Mouse (Mus musculus) lung, postnatal 14 days (tissue): ENCODE data around the gene Nxpe4.
"Not testable (repeated sequence)": the region's sequence is repeated elsewhere in the genome, so short reads cannot be mapped to it uniquely, and the experiment has no call there.

ENCODE experiments used
- DNase-seq: peaks from one replicate; pipeline ENCODE4 v3.0.0; 2021

The Nxpe4 gene

DNA sequence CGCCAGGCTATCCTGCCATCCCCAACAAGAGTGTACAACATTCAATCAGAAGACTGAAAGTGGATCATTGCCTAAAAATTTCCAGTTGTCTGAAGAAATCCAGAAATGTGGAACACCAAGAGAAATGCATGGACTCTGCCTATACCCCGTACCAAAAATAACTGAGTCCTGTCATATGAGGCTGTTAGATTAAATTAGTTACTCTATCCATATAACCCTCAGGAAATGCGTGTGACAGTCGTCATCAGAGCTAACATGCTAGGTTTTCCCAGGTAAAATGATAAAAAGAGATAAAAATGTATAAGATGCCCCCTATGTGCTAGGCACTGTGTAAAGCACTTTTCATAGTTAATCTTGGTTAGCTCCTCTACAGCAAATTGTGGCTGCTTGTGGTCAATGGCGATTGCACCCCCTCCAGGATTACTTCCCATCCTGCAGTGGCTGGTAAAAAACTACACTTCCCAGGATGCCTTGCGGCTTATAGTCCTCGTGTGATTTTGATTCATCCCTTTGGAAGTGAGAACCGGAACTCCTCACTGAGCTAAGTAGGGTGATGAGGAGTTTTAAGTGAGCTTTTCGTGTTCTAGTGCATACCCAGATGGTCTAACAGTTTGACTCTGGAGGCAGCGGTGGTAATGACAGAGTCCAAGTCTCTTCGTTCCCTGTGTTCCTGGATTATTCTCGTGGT, at the start of gene Nxpe4:
TSS of gene Nxpe4 (plus strand) at position 519 of the 688 bp plus-strand sequence.
- peak; percentile 51 for DNase-seq

- no peak for DNase-seq
These were observed 35.0 kb upstream of the Nxpe4 start for GRCm38 (mm10) chr9:48126815-48127214.

DNA sequence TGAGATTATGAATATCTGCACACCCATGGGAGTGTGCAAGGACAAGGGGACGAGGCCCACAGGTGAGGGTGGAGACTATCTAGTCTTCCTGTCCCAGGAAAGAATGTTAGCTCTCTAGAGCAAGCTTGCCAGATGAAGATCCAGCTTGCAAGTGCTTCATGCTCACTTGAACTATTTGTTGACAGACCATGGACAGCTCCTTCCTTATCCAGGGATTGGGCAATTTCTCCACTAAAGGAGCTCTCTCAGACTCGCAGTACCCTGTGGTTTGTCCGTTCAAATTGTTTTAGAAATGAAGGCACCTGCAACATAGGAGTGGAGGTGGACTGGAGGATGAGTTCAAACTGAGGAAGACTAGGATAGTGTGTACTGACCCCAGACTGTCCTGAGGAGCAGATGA, 24.3 kb upstream of the Nxpe4 start:
- DNase-seq, result peak; percentile 2

DNA sequence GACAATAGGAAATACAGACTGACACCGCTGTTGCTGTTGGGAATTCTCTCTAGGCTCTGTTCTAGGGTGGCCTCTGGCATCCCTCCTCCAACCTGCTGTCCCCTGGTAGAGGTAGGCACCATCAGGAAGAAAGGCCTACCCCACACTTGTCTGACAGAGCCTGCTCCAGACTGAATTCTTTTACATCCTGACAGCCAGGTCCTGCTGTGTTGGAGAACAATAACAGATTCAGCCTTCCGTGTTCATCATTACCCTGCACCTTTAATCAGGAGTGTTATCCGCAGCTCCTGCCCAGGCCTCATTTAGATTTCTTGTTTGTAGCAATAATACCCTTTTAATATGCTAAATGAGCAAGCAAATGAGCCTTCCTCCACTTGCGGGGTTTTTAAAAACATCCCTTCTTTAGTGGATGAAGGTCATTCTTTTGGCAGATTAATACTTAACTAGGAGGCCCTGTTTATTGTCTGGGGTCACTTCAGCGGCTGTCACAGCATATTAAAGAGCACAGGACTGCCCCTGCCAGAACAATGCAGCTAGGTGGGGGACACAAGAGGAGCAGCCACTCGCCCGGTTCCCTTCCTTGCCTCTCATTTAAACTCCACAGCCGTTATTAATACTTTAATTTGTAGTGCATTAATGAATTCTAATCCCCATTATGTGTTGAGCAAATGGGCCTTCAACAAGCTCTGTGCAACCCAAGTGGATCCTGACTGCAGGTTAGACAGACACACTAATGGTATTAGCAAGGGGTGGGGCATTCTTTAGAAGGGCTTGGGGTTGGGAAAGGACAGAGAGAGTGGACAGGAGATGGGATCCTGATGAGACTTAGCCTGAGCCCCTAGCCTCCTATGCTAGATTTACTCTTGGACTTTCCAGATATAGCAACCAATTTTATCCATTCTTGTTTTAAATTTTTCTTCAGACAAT, 21.1 kb upstream of the Nxpe4 start:
- DNase-seq, result no peak

- DNase-seq, result no peak
These were observed 19.2 kb upstream of the Nxpe4 start for GRCm38 (mm10) chr9:48142646-48143045.

- no peak for DNase-seq
These were observed 15.1 kb upstream of the Nxpe4 start for GRCm38 (mm10) chr9:48146761-48147160.

GRCm38 (mm10) chr9:48166531-48166930, 4.7 kb downstream of the Nxpe4 start:
- DNase-seq, result not testable (repeated sequence)

GRCm38 (mm10) chr9:48176764-48177163, 14.9 kb downstream of the Nxpe4 start:
- DNase-seq, result peak; percentile 2

- no peak for DNase-seq
These were observed 19.5 kb downstream of the Nxpe4 start for GRCm38 (mm10) chr9:48181300-48181699.

DNA sequence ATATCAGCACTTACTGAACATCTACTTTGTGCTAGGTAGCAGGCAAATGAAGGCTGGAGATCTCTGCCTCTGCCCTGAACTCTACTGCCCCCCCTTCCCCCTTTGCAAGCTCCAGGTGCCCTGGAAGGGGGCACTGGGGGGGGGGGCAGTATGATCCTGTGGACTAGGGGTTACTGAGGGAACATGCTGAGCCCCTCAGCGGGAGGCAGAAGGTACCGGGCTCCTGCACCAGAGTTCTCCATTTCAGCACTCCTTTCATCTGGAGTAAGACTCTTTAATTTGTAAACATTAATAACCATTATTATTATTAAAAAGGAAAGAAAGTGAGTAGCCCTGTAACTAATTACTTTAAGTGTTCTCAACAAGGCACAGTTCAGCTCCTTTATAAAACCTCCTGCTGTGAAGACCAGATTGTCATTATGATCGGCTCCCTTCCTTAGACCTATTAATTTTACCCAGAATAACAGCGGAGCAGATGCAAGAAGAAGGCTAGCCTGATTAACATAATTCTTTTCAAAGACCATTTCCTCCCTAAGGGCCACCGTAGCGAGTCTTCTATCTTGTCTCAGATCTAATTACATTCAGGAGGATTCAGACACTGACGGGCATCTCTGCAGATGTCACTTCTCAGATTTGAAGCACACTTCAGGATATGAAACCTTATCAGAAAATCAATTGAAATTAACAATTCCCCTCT, 21.0 kb downstream of the Nxpe4 start:
- DNase-seq, result no peak

DNA sequence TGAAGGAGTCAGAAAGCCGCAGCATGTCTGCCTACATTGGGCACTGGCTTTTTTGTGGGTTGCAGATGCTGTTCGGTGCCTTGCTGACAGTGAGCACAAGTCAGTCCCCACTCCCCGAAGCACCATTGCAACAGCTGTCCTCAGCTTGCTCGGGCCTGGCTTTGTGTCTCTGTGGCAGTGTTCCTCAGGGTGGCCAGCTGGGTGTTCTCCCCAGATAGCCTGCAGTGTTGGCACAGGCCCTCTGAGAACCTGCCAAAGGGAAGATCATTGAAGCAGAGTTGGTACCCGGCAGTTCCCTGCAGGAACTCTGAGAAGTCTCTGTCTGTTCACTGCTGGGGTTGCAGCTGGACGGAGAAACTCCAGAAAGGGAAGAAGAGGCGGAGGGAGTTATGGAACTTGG, 22.5 kb downstream of the Nxpe4 start:
- DNase-seq, result peak; percentile 43

DNA sequence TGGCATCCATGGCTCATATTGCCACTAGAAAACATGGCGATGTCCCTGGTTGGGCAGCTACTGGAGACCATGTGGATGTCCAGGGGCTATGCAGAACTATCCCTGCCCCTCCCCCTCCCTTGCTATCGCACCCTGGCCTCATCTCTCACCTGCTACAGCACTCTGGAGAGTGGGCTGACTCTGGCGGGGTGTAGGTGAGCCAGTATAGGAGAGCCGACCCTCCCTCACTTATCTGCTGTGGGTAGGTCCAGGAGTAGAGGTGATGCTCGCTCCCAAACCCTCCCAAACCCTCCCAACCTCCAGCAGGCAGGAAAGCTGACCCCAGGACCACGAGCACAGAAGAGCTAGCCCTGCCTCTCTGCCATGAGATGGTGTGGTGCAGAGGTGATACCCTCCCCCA, 27.0 kb downstream of the Nxpe4 start:
- DNase-seq, result no peak

DNA sequence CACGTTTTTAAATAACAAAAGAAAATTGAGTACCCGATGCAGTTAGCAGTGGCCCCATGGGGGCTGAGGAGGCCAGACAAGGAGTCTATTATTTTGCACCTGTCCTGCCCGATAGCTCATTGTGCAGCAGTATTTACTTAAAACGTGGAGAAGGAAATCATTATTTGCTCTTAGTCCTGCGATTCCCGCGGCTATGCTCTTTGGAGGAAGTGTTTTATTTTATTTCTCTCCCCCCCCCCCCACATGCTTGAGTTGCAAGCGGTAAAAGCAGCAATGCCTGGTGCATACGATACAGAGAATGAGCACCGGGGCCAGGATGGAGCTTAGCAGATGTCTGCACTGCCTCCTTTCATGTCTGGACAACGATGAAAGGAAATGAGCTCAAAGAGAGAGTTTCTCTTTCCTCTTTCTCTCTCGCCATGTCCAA, 35.6 kb downstream of the Nxpe4 start:
- no peak for DNase-seq

GRCm38 (mm10) chr9:48210970-48211369, 49.1 kb downstream of the Nxpe4 start:
- DNase-seq, result no peak

GRCm38 (mm10) chr9:48211912-48212311, 50.1 kb downstream of the Nxpe4 start:
- DNase-seq, result no peak

DNA sequence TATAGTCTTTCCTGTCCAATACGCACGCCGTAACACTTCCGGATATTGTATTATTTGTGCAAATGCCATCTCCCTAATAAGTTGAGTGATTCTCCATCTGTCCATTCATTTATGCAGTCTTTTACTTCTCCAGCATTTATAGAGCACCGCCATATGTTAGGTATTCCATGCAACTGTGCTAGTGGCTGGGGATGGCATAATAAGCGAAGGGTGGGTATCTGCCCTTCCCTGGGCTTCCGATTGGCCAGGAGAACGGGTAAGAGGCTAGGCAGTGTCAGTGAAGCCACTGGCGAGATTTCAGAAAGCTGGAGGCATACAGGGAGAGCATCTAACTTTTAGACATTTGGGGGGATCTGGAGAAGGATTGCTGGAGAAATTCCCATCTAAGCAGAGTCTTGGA, 52.9 kb downstream of the Nxpe4 start:
- DNase-seq, result no peak

- DNase-seq, result no peak
These were observed 54.5 kb downstream of the Nxpe4 start for GRCm38 (mm10) chr9:48216091-48217001.

GRCm38 (mm10) chr9:48230706-48231105, 68.9 kb downstream of the Nxpe4 start:
- DNase-seq, result no peak

DNA sequence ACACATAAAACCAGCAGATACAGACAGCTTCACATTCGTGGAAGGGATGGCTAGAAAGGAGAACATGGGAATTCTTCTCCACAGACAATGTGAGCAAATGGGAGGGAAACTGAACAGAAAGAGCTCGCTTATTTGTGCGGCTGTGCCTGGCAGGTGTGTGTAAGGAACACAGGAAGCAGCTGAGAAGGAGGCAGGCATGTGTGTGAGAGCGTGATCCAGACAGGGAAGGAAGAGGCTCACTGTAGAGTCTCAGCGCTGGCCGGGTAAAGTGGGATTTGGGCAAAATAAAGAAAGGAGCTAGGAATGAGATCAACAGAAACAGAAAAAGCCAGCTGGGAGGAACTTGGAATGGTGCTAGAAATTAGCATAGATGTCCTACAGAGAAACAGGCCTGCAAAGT, 74.6 kb downstream of the Nxpe4 start:
- DNase-seq, result no peak

DNA sequence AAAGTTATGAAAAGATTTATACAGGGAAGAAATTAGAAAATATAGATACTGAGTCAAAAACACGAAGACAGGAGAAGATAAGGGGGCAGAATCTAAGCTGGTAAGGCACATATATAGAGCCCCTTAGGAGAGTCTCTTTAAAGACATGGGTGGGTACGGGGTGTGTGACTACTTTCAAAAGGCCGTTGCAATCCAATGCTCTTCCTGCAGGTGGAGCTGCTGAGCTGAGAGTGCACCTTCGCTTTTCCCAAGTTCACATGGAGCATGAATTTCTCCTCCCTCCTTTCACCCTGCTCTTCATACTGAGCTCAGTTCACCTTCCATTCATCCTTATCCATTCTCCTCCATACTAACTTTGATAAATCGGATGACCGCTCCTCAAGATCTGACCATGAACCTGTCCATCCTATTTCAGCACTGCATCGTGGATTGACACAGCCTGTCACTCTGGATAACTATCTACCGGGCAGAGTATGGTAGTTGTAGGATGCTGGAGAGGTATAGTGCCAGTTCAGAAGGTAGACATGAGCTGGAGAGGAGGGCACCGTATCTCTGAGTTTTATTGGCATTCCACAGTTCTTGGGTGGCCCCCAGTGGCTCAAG, 76.4 kb downstream of the Nxpe4 start:
- peak; percentile 57 for DNase-seq

DNA sequence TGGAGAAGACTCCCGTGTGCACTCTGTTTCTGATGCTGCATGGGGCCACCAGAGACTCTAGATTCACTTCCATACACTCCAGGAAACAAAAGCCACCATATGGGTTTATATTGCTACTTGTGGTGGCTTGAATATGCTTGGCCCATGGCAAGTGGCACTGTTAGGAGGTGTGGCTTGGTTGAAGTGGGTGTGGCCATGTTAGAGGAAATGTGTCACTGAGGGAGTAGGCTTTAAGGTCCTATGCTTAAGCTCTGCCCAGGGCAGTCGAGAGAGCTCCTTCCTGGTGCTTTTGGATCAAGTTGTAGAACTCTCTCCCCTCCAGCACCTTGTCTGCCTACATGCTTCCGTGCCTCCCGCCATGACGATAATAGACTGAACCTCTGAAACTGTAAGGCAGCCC, 77.6 kb downstream of the Nxpe4 start:
- no peak for DNase-seq

GRCm38 (mm10) chr9:48240431-48240830, 78.6 kb downstream of the Nxpe4 start:
- no peak for DNase-seq
